Mouse (Mus musculus) kidney, adult 11 months (tissue): ENCODE results near the gene Smap1.
A peak's percentile ranks its signal among the peaks of the same experiment; 100 is the strongest.
"Not testable (repeated sequence)": the region's sequence is repeated elsewhere in the genome, so short reads cannot be mapped to it uniquely, and the experiment has no call there.

Source experiments
- DNase-seq: peaks from one replicate; pipeline ENCODE4 v3.0.0; 2022

Gene Smap1

DNA sequence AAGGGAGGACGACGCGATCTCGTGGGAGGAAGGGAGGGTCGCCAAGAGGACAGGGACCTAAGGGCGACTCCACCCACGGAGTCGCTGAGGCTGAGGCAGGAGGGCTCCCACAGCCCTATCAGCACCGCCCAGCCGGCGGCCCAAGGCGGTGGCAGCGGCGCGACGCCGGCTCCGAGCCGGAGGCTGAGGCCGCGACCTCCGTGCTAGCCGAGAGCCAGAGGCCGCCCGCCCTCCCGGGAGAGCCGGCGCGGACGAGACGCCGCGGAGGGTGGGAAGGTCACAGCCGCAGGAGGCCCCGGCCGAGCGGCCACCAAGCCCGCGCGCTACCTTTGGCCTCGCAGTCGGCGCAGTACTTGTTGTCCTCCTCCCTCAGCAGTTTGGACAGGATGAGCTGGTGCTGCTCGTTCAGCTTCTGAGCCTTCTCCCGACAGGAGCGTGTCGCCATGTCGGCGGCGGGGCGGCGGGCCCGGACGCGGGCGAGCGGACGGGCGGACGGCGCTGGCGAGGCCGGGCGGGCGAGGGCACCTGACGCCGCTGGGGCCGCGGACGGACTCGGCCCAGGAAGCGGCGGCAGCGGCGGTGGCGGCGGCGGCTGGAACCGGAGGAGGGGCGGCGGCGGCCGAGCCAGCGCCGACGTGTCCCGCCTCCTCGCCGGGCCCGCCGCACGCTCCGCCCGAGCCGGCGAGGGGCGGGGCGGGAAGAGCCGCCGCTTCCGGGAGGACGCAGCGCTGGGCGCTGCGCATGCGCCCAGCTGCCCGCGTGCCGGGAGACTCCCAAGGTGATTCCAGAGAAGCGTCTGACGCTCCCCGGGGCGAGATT is at the start of gene Smap1:
Smap1 (minus strand) TSS at position 607 of the 819 bp plus-strand sequence.
- peak; percentile 71 for DNase-seq

DNA sequence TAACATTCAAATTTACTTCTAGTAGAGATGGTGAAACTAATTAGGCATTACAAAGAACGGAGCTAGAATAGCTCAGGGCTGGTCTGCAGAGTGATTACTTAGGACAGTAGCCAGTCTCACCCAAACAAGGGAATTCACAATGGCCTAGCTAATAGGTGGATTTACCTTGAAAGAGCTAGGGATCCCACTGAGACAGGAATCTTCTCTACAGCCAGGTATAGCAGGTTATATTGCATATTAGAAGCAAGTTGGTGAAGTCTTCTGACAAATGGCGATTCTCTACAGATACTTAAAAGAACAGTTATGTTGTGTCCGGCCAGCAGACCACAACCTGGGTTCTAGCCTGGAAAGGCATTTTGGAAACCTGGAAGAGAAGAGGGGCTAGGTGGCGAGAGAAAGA is 49.0 kb upstream of the Smap1 start:
- DNase-seq: not testable (repeated sequence)

DNA sequence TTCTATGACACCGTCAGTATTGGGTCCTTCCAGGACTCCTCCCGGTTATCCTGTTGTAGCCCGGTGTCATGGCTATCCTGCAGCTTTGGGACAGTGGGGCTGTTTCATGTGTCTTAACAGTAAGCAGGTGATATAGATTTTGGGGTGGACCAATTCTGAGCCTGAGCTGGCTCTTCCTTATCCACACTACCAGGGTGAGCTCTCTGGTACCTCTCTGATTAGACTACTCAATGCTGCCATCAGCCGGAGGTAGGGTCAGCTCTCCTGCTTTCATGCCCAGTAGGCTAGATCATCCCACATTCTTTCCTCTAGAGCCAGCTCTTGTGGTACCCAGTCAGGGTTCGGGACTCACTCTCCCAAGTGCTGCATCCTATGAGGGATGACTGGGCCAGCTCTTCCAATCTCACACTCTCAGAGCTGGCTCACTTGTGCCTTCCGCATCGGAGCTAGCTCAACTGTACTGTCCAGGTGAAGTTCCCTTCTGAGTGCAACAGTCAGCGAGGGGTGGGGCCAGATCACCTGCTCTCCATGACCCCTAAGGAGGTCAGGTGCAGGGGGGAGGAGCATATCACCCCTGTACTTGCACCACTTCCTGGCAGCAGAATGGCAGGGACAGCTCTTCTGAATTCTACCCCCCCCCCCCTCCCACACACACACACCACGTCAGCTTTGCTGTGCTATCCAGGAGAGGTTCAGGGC is 46.1 kb upstream of the Smap1 start:
- no peak for DNase-seq

DNA sequence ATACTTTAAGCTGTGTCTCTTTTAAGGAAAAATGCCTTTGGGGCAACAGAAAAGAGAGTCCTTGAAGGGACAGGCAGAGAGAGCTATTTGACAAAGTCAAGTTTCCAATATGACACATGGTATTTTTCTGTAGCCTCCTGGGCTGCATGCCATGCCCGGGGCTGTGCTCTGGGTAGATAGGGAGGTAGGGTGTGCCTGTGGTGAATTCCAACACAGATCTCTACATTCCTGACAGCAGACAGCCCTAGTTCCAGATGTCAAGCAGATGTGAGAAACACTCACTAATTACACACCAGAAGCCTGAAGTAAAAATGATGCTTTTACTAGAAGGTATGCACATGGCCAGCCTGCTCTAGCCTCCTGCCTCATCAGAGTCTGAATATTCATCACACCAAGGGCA is 44.1 kb upstream of the Smap1 start:
- DNase-seq: no peak

DNA sequence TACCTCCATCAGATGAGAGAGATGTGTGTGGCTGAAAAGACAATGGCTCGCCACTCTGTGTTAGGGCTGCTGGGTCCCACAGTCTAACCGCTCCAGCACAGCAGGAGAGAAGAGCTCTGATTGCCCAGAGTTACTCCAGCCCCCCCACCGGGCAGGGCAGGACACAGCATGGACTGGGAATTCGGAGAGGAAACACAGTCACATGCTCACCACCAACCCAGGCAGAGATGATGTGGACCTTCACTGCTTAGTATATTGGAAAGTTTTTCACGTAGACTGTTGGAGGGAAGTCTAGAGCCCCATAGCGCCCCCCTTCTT is 37.3 kb upstream of the Smap1 start:
- no peak for DNase-seq

DNA sequence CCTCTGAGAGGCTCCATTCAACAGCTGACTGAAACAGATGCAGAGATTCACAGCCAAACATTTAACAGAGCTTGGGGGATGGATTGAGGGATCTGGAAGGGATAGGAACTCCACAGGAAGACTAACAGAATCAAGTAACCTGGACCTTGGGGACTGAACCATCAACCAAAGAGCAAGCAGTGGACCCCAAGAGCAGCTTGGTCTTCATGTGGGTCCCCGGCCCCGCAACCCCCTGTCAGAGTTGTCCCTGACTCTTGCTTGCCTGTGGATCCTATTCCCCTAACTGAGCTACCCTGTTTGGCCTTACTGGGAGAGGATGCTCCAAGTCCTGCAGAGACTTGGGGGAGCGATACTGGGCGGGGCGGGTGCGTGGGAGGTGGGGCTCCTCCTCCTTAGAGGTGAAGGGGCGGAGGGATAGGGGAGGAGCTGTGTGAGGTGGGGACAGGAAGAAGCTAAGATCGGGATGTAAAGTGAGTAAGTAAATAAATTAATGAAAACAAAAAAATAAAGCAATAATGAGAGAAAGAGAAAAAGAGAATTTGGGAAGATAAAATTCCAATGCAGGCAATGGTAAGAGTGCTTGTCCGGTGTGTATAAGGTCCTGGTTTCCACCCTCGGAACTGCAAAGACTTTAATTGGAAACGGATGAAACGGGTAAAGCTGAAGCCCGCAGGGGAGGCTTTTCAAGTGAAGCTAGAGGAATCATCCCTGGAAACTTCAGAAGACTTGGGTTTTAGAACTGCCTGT is 36.7 kb upstream of the Smap1 start:
- DNase-seq: no peak

DNA sequence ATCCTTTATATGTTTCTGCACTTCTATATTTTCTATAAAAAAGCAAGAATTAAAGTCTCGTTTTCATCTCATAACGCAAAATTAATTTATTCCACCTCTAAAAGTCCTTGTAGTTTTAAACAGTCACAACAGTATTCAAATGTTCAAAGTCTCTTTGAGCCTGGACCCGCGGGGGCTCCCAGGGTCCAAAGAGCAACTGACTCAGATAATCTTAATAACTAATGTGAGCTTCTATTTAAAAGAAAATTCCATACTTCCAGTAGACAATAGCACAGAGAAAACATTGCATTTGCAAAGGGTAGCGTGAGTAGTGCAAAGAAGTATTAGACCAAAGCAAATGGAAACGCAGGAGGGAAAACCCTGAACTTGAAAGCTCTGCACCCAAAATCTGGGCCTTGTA is 36.0 kb upstream of the Smap1 start:
- DNase-seq: no peak

DNA sequence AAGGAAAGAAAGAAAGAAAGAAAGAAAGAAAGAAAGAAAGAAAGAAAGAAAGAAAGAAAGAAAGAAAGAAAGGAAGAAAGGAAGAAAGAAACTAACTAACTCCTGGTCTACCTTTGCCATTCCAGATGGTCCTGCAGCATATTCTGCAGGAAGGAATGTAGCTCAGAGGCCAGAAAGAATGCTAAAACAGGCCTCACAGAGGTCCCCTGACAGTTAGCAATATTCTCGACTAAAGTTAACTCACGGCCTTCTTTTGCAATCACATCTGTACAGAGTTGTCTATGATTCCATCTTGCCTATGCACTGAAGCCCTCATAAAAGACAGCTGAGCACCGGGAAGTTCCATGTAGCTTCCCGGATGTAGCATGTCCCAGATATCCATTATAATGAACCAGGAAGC is 33.4 kb upstream of the Smap1 start:
- no peak for DNase-seq

DNA sequence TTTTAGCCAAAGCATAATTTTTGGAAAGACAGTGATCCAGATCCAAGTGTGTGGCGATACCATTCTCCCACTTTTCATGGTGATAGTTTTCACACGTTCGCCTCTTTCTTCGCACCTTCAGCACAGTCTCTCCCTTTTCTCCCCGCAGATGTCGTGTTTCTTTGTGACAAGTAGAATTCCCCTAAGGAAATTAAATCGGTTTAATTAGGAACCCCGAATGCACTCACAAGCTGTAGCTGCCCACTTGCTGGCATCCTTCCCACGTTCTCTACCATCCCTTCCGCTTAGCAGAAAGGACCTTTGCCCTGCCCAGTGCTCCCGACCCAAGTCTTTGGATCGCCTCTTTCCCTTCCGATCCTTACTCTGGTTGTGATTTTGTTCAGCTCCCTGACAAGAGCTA is 31.8 kb upstream of the Smap1 start:
- peak; percentile 56 for DNase-seq

DNA sequence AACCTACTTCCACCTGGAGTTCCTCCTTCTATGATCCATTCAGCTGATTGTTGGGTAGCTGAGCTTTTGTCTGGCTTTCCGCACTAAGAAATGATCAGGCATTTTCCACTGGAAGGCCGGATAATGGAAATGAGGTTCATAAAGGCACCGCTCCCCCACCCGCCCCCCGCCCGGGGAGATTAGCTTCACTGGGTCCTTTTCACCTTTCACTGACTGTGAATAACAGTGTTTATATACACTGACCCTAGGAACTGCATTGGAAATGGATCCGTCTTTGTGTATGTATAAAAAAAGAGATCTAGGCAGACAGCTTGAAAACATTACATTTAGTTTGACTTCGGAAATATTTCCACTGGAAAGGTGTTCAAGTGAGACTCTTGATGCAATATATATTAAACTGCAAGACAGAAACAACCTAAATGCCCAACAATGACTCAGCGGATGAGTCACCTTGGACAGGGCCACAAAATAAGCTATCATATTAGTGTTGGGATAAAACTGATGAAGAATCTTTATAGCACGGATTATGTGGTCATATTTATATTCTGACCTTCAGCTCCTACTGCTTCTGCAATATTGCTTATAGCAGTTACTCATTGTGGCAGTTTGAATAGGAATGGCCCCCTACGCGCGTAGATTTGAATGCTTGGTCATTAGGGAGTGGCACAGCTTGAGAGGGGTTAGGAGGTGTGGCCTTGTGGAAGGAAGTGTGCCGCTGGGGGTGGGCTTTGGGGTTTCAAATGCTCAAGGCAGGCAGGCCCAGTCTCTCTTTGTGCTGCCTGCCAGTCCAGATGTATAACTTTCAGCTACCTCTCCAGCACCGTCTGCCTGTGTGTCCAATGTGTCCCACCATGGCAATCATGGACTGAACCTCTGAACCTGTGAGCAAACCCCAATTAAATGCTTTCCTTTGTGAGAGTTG is 26.9 kb upstream of the Smap1 start:
- no peak for DNase-seq

DNA sequence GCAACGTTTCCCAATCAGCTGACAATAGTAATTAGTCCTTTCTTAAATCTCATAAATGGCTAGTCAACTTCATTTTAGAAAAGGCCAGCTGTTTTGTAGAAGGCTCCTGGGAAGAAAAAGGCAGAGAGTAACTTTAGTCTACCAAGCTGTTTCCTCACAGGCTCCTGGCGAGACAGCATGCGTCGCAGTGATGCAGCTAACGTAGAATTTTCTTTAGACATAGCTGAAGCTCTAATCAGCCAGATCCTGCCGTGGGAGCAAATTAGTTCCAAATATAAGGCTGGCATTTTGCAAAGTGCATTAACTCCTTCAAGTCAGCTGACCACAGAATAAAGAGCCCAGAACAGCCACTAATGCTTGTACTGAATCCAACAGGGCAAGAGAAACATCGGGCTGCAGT is 26.2 kb upstream of the Smap1 start:
- no peak for DNase-seq

DNA sequence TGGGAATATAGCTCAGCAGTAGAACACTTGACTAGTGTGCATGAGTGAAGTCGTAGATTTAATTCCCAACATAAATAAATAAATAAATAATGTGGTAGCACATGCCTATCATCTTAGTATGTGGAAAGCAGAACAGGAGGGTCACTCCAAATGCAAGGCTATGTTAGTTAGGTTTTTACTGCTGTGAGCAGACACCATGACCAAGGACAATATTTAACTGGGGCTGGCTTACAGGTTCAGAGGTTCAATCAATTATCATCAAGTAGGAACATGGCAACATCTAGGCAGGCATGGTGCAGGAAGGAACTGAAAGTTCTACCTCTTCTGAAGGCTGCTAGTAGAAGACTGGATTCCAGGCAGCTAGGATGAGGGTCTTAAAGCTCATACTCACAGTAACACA is 22.0 kb upstream of the Smap1 start:
- peak; percentile 28 for DNase-seq

DNA sequence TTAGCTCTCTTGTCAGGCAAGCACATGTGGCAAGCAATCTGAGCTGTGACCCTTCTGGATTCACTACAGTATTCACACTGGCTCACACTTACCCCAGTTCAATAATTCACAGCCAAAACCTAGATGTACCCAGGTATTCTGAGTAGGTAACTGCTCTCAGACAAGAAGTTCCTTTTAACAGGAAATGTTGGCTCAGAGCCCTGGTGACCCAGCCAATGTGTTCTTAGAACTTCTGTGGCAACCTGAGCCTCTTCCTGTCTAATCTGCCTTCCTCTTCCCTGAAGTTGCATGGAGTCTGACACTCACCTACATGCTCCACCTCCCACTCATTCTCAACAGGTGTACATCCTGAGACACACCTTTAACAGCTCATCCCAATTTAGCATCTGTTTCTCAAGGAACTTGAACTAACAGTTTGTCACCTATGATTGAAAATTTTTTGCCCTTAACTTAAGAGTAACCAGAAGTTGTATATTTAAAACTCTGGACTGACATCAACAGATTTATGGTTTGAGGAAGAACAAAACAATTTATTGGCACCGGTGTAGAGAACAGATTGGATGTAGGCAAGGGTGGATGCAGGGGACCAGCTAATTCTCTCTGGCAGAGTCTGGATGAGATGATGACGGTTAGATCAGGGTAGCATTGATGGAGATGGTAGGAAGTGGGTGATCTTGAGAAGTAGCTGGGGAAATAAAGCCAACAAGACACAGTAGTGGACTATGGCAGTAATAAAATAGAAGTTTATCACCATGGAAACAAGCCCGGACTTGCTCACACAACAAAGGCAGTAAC is 21.2 kb upstream of the Smap1 start:
- DNase-seq: no peak

DNA sequence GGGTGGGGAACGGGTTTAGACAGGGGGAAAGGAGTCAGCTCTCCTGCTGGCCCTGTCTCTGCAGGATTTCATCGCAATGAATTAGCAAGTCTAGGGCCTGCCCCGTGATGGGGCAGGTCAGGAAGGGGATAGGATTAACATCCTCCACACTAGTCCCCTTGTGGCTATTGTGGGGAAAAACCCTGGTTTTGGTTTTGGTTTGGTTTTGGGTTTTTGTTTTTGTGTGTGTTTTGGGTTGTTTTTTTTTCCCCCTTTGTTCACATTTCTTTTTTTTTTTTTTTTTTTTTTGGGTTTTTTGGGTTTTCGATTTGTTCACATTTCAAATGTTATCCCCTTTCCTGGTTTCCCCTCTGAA is 13.3 kb upstream of the Smap1 start:
- no peak for DNase-seq

DNA sequence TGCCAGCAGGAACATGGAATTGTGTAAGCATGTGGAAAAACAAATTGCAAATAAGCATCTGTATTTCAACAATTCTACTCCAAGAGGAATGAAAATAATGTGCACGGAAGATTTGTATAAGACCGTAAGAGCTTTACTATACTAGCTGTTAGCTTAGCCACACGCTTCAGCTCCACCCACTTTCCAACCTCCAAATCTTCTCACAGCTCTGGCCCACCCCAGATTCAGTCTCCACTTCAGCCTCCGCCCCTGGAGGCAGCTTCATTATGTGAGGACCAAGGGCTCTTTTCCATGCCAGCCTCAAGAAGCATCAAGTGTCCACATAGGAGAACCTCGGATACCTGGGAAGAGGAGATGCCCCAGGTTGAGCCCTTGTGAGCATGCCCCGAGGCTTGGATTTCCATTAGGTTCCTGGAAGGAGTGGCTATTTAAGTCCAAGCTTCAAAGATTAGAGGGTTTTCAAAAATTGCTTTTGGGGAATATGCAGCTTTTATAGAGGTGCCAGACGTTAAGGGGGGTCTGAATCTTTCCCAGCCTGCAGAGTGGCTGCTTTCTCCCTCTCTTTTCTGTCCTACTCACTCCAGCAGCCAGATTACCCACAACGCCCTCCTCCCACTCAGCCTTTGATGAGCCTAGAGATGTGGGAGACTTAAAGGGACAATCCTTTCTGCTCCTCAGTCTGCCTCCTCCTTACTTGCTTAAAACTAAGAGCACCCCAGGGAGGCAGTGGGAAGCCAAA is 12.7 kb upstream of the Smap1 start:
- no peak for DNase-seq

DNA sequence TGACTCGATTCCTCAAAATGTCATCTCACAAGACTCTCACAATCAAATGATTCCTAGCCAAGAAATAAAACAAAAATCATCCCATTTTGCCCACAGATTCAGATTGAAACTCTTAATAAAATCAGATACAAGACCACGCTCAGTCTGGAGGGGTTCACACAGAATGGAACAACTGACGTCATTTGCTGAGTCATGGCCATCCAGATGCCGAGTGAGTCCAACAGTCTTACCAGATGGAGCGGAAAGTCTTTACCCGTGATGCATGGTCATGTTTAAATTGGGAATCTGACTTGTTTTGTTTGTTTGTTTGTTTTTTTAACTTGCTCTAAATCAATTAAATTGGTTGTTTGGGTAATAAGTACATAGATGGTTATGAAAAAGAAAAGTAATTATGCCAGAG is 7.3 kb upstream of the Smap1 start:
- DNase-seq: no peak

DNA sequence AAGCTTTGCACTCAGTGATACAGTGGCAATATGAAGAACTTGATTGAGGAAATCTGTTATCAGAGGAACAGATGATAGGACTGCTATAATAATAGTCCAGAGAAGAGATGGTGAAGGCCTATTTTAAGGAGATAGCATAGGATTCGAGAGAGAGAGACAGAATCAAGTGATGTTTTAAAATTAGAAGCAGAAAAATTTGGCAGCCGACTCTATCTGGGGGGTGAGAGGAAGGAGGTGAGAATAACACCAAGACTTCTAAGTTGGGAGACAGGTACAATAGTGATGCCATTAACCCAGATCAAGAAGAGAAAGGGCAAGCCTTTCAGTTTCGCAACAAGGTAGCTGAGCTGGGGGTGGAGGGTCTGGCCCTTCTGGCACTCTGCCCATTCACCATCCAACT is 6.3 kb upstream of the Smap1 start:
- DNase-seq: no peak

DNA sequence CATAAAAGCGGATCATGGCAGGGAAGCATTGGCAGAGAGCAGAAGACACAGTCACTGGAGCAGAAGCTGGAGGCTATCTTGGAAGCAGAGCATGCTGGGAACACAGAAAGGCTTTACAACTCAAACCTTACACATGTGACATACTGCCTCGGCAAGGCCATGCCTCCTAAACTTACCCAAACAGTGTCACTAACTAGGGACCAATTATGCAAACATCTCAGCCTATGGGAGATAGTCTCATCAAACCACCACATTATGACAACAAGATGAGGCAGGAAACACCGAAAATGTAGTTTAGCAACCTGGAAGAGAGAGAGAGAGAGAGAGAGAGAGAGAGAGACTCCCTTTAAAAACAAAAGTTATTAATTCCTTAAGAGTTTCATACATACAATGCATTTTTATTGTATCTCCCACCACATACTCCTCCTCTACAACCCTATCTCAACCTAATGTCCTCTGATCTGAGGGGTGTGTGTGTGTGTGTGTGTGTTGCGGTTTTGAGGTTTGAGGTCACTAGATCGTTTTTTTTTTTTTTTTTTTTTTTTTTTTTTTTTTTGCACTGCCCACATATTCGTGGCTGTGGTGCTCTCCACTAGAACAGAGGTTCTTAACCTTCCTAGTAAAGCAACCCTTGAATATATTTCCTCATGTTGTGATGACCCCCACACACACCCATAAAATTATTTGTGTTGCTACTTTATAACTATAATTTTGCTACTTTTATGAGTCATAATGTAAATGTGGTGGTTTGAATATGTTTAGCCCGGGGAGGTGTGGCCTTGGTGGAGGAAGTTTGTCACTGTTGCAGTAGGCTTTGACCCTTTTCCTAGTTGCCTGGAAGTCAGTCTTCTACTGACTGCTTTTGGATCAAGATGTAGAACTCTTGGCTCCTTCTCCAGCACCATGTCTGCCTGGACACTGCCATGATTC is 1.9 kb upstream of the Smap1 start:
- no peak for DNase-seq

DNA sequence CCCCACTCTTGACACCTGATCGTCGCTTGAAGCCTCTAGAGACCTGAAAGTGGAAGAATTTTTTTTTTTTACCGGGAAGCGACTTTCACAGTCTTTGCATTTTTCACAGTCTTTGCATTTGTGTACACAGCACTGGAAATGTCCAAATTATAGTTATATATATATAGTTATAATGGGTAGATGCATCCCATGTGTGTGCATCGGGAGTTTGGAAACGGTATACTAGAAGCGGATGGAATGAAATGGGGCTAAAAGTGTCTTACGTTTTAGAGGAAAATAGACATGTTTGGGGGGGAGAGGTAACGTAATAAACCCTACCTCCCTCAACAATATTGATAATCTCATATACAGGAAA is 390 bp upstream of the Smap1 start:
- DNase-seq: no peak

DNA sequence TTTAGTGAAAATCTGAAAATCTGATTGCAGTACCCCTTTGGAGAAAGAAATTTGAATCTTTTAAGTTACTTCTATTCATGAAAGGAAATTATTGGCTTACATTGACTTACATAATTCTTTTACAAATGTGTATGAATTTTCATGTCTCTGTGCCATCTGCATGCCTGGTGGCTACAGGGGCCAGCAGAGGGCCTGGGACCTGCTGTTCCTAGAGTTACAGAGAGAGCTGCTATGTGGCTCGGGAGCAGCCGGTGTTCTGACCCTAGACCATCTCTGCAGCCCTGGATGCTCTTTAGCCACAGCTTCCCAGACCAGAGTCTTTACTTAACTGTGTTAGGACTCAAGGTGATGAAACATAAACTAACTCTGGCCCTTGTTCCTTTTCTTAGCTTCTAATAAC is 1.8 kb downstream of the Smap1 start:
- no peak for DNase-seq
